Mouse (Mus musculus): ENCODE data around the gene Hoxb8.

The Hoxb8 gene

GRCm38 (mm10) chr11:96272024-96272921, 9.4 kb upstream of the Hoxb8 start:
- Histone ChIP-seq H3K4me1 (replicated peaks; ENCODE audit: low read depth, low read length) (peaks cover 32% of the 10 kb centered on the region), H3K9me3 (ENCODE audit: low read length) (no peaks in the 10 kb centered on the region), H3K27me3 (ENCODE audit: insufficient read depth, low read length) (peaks cover 97% of the 10 kb centered on the region), H3K36me3 (ENCODE audit: insufficient read depth, low read length) (no peaks in the 10 kb centered on the region), H3K4me3 (replicated peaks; ENCODE audit: low read length) (peak overlapping the region; percentile 71)
- no peak for TF ChIP-seq NANOG (IDR thresholded peaks at IDR 0.05; ENCODE audit: borderline replicate concordance, low read length)
- TF ChIP-seq POU5F1 (IDR thresholded peaks at IDR 0.05; ENCODE audit: borderline replicate concordance, low read length), result no peak
- no peak for TF ChIP-seq CTCF (conservative IDR thresholded peaks at IDR 0.05; ENCODE audit: low read length)

- TF ChIP-seq POU5F1 (IDR thresholded peaks at IDR 0.05; ENCODE audit: borderline replicate concordance, low read length) (no peak), NANOG (IDR thresholded peaks at IDR 0.05; ENCODE audit: borderline replicate concordance, low read length) (no peak), CTCF (conservative IDR thresholded peaks at IDR 0.05; ENCODE audit: low read length) (no peak)
- Histone ChIP-seq H3K36me3 (ENCODE audit: insufficient read depth, low read length) (no peaks in the 10 kb centered on the region), H3K4me1 (replicated peaks; ENCODE audit: low read depth, low read length) (peaks cover 42% of the 10 kb centered on the region), H3K4me3 (replicated peaks; ENCODE audit: low read length) (no peak overlapping the region), H3K27me3 (ENCODE audit: insufficient read depth, low read length) (peaks cover 98% of the 10 kb centered on the region), H3K9me3 (ENCODE audit: low read length) (no peaks in the 10 kb centered on the region)
These were observed 7.3 kb upstream of the Hoxb8 start for GRCm38 (mm10) chr11:96274428-96274827.

- peaks cover 98% of the 10 kb centered on the region for H3K27me3 ChIP-seq (ENCODE audit: insufficient read depth, low read length)
- TF ChIP-seq POU5F1 (IDR thresholded peaks at IDR 0.05; ENCODE audit: borderline replicate concordance, low read length), result no peak
- no peak for TF ChIP-seq CTCF (conservative IDR thresholded peaks at IDR 0.05; ENCODE audit: low read length)
- no peak for TF ChIP-seq NANOG (IDR thresholded peaks at IDR 0.05; ENCODE audit: borderline replicate concordance, low read length)
- peaks cover 35% of the 10 kb centered on the region for H3K4me1 ChIP-seq (replicated peaks; ENCODE audit: low read depth, low read length)
- H3K4me3 ChIP-seq (replicated peaks; ENCODE audit: low read length), result no peak overlapping the region
- H3K9me3 ChIP-seq (ENCODE audit: low read length), result no peaks in the 10 kb centered on the region
- H3K36me3 ChIP-seq (ENCODE audit: insufficient read depth, low read length), result no peaks in the 10 kb centered on the region
These were observed 5.8 kb upstream of the Hoxb8 start for GRCm38 (mm10) chr11:96275896-96276295.

- TF ChIP-seq POU5F1 (IDR thresholded peaks at IDR 0.05; ENCODE audit: borderline replicate concordance, low read length) (no peak), NANOG (IDR thresholded peaks at IDR 0.05; ENCODE audit: borderline replicate concordance, low read length) (no peak), CTCF (conservative IDR thresholded peaks at IDR 0.05; ENCODE audit: low read length) (no peak)
- H3K27me3 ChIP-seq (ENCODE audit: insufficient read depth, low read length), result peaks cover 97% of the 10 kb centered on the region
- H3K36me3 ChIP-seq (ENCODE audit: insufficient read depth, low read length), result no peaks in the 10 kb centered on the region
- no peak overlapping the region; the same call in 1 of the 2 replicates for H3K4me3 ChIP-seq (replicated peaks; ENCODE audit: low read length)
- peaks cover 34% of the 10 kb centered on the region for H3K4me1 ChIP-seq (replicated peaks; ENCODE audit: low read depth, low read length)
- H3K9me3 ChIP-seq (ENCODE audit: low read length), result no peaks in the 10 kb centered on the region
These were observed 4.3 kb upstream of the Hoxb8 start for GRCm38 (mm10) chr11:96277151-96278044.

- Histone ChIP-seq H3K9me3 (ENCODE audit: low read length) (no peaks in the 10 kb centered on the region), H3K27me3 (ENCODE audit: insufficient read depth, low read length) (peaks cover 97% of the 10 kb centered on the region), H3K4me1 (replicated peaks; ENCODE audit: low read depth, low read length) (peaks cover 35% of the 10 kb centered on the region), H3K4me3 (replicated peaks; ENCODE audit: low read length) (no peak overlapping the region), H3K36me3 (ENCODE audit: insufficient read depth, low read length) (no peaks in the 10 kb centered on the region)
- TF ChIP-seq CTCF (conservative IDR thresholded peaks at IDR 0.05; ENCODE audit: low read length) (no peak), POU5F1 (IDR thresholded peaks at IDR 0.05; ENCODE audit: borderline replicate concordance, low read length) (no peak), NANOG (IDR thresholded peaks at IDR 0.05; ENCODE audit: borderline replicate concordance, low read length) (no peak)
These were observed 3.4 kb upstream of the Hoxb8 start for GRCm38 (mm10) chr11:96278324-96278723.

GRCm38 (mm10) chr11:96278773-96279172, 2.9 kb upstream of the Hoxb8 start:
- Histone ChIP-seq H3K4me1 (replicated peaks; ENCODE audit: low read depth, low read length) (peaks cover 40% of the 10 kb centered on the region), H3K36me3 (ENCODE audit: insufficient read depth, low read length) (no peaks in the 10 kb centered on the region), H3K9me3 (ENCODE audit: low read length) (no peaks in the 10 kb centered on the region), H3K4me3 (replicated peaks; ENCODE audit: low read length) (no peak overlapping the region), H3K27me3 (ENCODE audit: insufficient read depth, low read length) (peaks cover 97% of the 10 kb centered on the region)
- TF ChIP-seq CTCF (conservative IDR thresholded peaks at IDR 0.05; ENCODE audit: low read length) (peak; percentile 43; the same call in 1 of the 2 replicates), POU5F1 (IDR thresholded peaks at IDR 0.05; ENCODE audit: borderline replicate concordance, low read length) (no peak)

GRCm38 (mm10) chr11:96279421-96280233, 2.1 kb upstream of the Hoxb8 start:
- Histone ChIP-seq H3K4me1 (replicated peaks; ENCODE audit: low read depth, low read length) (peaks cover 45% of the 10 kb centered on the region), H3K4me3 (replicated peaks; ENCODE audit: low read length) (peak overlapping the region; percentile 17; the same call in 1 of the 2 replicates), H3K27me3 (ENCODE audit: insufficient read depth, low read length) (peaks cover 96% of the 10 kb centered on the region), H3K9me3 (ENCODE audit: low read length) (no peaks in the 10 kb centered on the region), H3K36me3 (ENCODE audit: insufficient read depth, low read length) (no peaks in the 10 kb centered on the region)
- TF ChIP-seq NANOG (IDR thresholded peaks at IDR 0.05; ENCODE audit: borderline replicate concordance, low read length) (no peak), POU5F1 (IDR thresholded peaks at IDR 0.05; ENCODE audit: borderline replicate concordance, low read length) (no peak), CTCF (conservative IDR thresholded peaks at IDR 0.05; ENCODE audit: low read length) (no peak; the same call in 1 of the 2 replicates)
